Mouse (Mus musculus) bone marrow macrophage, adult 2 months (primary cell): Measurements from ENCODE around the gene Cst13.

Experiments
- CTCF ChIP-seq: IDR thresholded peaks from 2 replicates; pipeline ENCODE4 v1.5.1; 2012; ENCODE audit warnings: low read depth, mild to moderate bottlenecking, low read length, moderate library complexity
- POLR2A ChIP-seq: IDR thresholded peaks from 2 replicates; pipeline ENCODE4 v1.6.1; 2012; ENCODE audit warnings: mild to moderate bottlenecking, low read depth, low read length, borderline replicate concordance

- no peak for TF ChIP-seq CTCF
- no peak for TF ChIP-seq POLR2A
These were observed 58.8 kb downstream of the Cst13 start for GRCm38 (mm10) chr2:148878641-148879130.
